Mouse (Mus musculus): ENCODE data around the gene Lmo1. TPM values are rescaled to one million over a fixed set of nuclear protein-coding genes. Genes with fewer than 3 reads are reported as not detected.

The Lmo1 gene
- polyA plus RNA-seq, 1 experiment from 2014 or later = 170 TPM

DNA sequence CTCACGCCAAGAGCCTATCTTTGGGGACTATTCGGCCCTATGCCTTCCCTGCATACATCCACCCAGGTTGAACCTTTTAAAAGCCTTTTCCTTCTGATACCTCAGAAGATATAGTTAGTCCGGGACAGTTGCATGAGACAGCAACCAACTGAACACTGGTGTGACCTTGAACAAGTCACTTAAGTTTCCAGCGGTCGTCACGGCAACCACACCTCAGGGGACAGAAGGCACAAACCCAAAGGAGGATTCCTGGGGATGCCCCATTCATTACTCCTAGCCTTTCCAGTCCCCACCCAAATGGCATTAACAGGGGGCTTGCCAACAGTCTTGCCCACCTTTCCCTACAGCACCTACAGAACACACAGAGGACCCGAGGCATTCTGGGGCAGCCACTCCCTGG lies 6.3 kb downstream of the Lmo1 start:
- Histone ChIP-seq H3K36me3 (ENCODE audit: control insufficient read depth, insufficient read depth, low read length) (no peaks in the 10 kb centered on the region), H3K9ac (replicated peaks; ENCODE audit: low read length) (peak overlapping the region; percentile 86), H3K9me3 (ENCODE audit: control insufficient read depth, low read length) (no peaks in the 10 kb centered on the region), H3K27ac (replicated peaks; ENCODE audit: low read depth, low read length) (peak overlapping the region; percentile 94), H3K27me3 (ENCODE audit: control insufficient read depth, insufficient read depth, low read length) (no peaks in the 10 kb centered on the region), H3K4me3 (replicated peaks; ENCODE audit: low read depth, low read length) (peak overlapping the region; percentile 60), H3K4me1 (ENCODE audit: control insufficient read depth, insufficient read depth, low read length) (peaks cover 47% of the 10 kb centered on the region), H3K4me2 (ENCODE audit: low read length) (peak overlapping the region; percentile 89)
- ATAC-seq (ENCODE audit: low FRiP score, low TSS enrichment) (no peak), DNase-seq (no peak)
- WGBS = 88% methylated on average over 7 of the region's 7 CpGs

- H3K27ac ChIP-seq (replicated peaks; ENCODE audit: low read depth, low read length) = peak overlapping the region; percentile 64
- no peaks in the 10 kb centered on the region for H3K36me3 ChIP-seq (ENCODE audit: control insufficient read depth, insufficient read depth, low read length)
- H3K9ac ChIP-seq (replicated peaks; ENCODE audit: low read length) = peak overlapping the region; percentile 45
- peaks cover 39% of the 10 kb centered on the region for H3K4me1 ChIP-seq (ENCODE audit: control insufficient read depth, insufficient read depth, low read length)
- no peaks in the 10 kb centered on the region for H3K9me3 ChIP-seq (ENCODE audit: control insufficient read depth, low read length)
- 40% methylated on average over 17 of the region's 17 CpGs for WGBS
- H3K27me3 ChIP-seq (ENCODE audit: control insufficient read depth, insufficient read depth, low read length) = no peaks in the 10 kb centered on the region
- DNase-seq (peak; percentile 54), ATAC-seq (ENCODE audit: low FRiP score, low TSS enrichment) (no peak)
- peak overlapping the region; percentile 89 for H3K4me2 ChIP-seq (ENCODE audit: low read length)
- peak overlapping the region; percentile 60 for H3K4me3 ChIP-seq (replicated peaks; ENCODE audit: low read depth, low read length)
Measured at GRCm38 (mm10) chr7:109165931-109166585, 8.9 kb downstream of the Lmo1 start.

GRCm38 (mm10) chr7:109154331-109154730 lies 20.7 kb downstream of the Lmo1 start:
- 42% methylated on average over 11 of the region's 11 CpGs for WGBS
- DNase-seq (no peak), ATAC-seq (ENCODE audit: low FRiP score, low TSS enrichment) (no peak)
- Histone ChIP-seq H3K4me2 (ENCODE audit: low read length) (no peak overlapping the region), H3K27ac (replicated peaks; ENCODE audit: low read depth, low read length) (no peak overlapping the region; the same call in 1 of the 2 replicates), H3K9ac (replicated peaks; ENCODE audit: low read length) (no peak overlapping the region), H3K4me1 (ENCODE audit: control insufficient read depth, insufficient read depth, low read length) (peaks cover 19% of the 10 kb centered on the region), H3K4me3 (replicated peaks; ENCODE audit: low read depth, low read length) (no peak overlapping the region), H3K36me3 (ENCODE audit: control insufficient read depth, insufficient read depth, low read length) (no peaks in the 10 kb centered on the region), H3K27me3 (ENCODE audit: control insufficient read depth, insufficient read depth, low read length) (no peaks in the 10 kb centered on the region), H3K9me3 (ENCODE audit: control insufficient read depth, low read length) (no peaks in the 10 kb centered on the region)

DNA sequence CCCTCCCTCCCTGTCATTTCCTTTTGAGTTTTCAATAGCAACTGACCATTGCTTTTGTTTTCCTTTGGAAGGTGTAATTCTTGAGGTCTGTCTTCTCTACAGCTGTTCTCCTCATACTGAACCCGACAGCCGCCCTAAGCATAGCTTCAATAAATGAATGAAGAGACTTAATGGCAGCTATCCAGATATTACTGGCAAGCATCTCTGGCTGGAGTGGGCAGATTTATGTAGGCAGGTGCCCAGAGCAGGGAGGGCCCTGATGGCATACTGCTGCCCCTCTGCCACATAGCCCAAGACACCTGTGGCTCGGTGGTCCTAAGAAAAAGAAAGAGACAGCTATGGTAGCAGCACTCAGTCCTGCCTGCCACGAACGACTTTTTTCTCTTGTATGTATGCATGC lies 21.5 kb downstream of the Lmo1 start:
- Histone ChIP-seq H3K9ac (replicated peaks; ENCODE audit: low read length) (no peak overlapping the region), H3K27me3 (ENCODE audit: control insufficient read depth, insufficient read depth, low read length) (no peaks in the 10 kb centered on the region), H3K9me3 (ENCODE audit: control insufficient read depth, low read length) (no peaks in the 10 kb centered on the region), H3K36me3 (ENCODE audit: control insufficient read depth, insufficient read depth, low read length) (no peaks in the 10 kb centered on the region), H3K4me2 (ENCODE audit: low read length) (no peak overlapping the region), H3K27ac (replicated peaks; ENCODE audit: low read depth, low read length) (no peak overlapping the region), H3K4me3 (replicated peaks; ENCODE audit: low read depth, low read length) (no peak overlapping the region), H3K4me1 (ENCODE audit: control insufficient read depth, insufficient read depth, low read length) (peaks cover 19% of the 10 kb centered on the region)
- WGBS = 80% methylated on average over 5 of the region's 5 CpGs
- ATAC-seq (ENCODE audit: low FRiP score, low TSS enrichment) (no peak), DNase-seq (no peak)

DNA sequence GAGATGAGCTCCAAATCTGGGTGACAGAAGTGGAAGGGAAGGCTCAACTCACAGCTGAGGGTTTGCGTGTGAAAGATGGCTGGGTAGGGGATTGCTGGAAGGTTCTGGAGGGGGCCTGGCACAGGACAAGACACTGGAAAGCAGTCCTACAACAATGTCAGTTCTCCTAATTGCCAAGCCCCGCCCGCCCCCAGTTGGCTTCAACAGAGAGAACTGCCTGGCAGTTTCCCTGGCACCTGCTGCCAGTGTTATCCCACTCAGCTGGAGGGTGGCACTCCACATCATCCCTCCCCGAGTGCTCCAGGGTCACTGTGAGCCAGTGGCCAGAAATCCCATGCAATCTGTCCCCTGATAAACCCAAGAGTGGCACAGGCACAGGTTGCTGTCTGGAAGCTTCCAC lies 23.9 kb downstream of the Lmo1 start:
- Histone ChIP-seq H3K9ac (replicated peaks; ENCODE audit: low read length) (no peak overlapping the region), H3K36me3 (ENCODE audit: control insufficient read depth, insufficient read depth, low read length) (no peaks in the 10 kb centered on the region), H3K27ac (replicated peaks; ENCODE audit: low read depth, low read length) (no peak overlapping the region), H3K4me2 (ENCODE audit: low read length) (no peak overlapping the region), H3K9me3 (ENCODE audit: control insufficient read depth, low read length) (no peaks in the 10 kb centered on the region), H3K4me3 (replicated peaks; ENCODE audit: low read depth, low read length) (no peak overlapping the region), H3K4me1 (ENCODE audit: control insufficient read depth, insufficient read depth, low read length) (peaks cover 24% of the 10 kb centered on the region), H3K27me3 (ENCODE audit: control insufficient read depth, insufficient read depth, low read length) (no peaks in the 10 kb centered on the region)
- ATAC-seq (ENCODE audit: low FRiP score, low TSS enrichment) (no peak), DNase-seq (no peak)
- 90% methylated on average over 4 of the region's 4 CpGs for whole genome bisulfite sequencing

DNA sequence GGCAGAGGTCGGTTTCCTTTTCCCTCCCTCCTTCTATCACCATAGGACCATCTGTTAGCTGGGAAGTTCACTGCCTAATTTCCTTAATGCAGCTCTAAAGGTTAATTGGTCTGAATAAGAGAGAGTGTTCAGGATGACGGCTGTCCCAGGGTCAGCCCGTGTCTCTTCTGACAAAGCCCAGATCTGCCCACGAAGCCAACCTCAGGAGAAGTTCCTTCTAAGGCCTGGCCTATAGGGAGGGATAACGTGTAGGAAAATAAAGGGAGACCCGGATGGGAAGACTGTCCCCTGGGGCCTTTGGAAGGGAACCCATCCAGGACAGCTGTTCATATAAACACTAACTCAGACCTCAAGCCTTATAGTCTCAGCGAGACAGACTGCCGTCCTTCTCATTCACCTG lies 29.8 kb downstream of the Lmo1 start:
- no peak for ATAC-seq (ENCODE audit: low FRiP score, low TSS enrichment)
- Histone ChIP-seq H3K9ac (replicated peaks; ENCODE audit: low read length) (no peak overlapping the region), H3K4me3 (replicated peaks; ENCODE audit: low read depth, low read length) (no peak overlapping the region), H3K4me2 (ENCODE audit: low read length) (no peak overlapping the region), H3K4me1 (ENCODE audit: control insufficient read depth, insufficient read depth, low read length) (peaks cover 39% of the 10 kb centered on the region), H3K36me3 (ENCODE audit: control insufficient read depth, insufficient read depth, low read length) (0 out of 2 replicates have a peak, but pooled peaks cover 2% of the 10 kb centered on the region), H3K27me3 (ENCODE audit: control insufficient read depth, insufficient read depth, low read length) (no peaks in the 10 kb centered on the region), H3K9me3 (ENCODE audit: control insufficient read depth, low read length) (no peaks in the 10 kb centered on the region), H3K27ac (replicated peaks; ENCODE audit: low read depth, low read length) (no peak overlapping the region)
- DNase-seq = no peak
- 40% methylated on average over 8 of the region's 8 CpGs for WGBS

GRCm38 (mm10) chr7:109144705-109145104 lies 30.3 kb downstream of the Lmo1 start:
- WGBS = 62% methylated on average over 11 of the region's 11 CpGs
- DNase-seq = no peak

GRCm38 (mm10) chr7:109142564-109142963 lies 32.4 kb downstream of the Lmo1 start:
- 42% methylated on average over 2 of the region's 2 CpGs for whole genome bisulfite sequencing
- ATAC-seq (ENCODE audit: low FRiP score, low TSS enrichment) (0 out of 2 replicates have a peak, but pooled peaks have one; percentile 16), DNase-seq (peak; percentile 73)
- Histone ChIP-seq H3K27ac (replicated peaks; ENCODE audit: low read depth, low read length) (peak overlapping the region; percentile 69), H3K27me3 (ENCODE audit: control insufficient read depth, insufficient read depth, low read length) (no peaks in the 10 kb centered on the region), H3K4me2 (ENCODE audit: low read length) (no peak overlapping the region), H3K4me1 (ENCODE audit: control insufficient read depth, insufficient read depth, low read length) (peaks cover 39% of the 10 kb centered on the region), H3K36me3 (ENCODE audit: control insufficient read depth, insufficient read depth, low read length) (peaks cover 16% of the 10 kb centered on the region), H3K4me3 (replicated peaks; ENCODE audit: low read depth, low read length) (no peak overlapping the region), H3K9ac (replicated peaks; ENCODE audit: low read length) (no peak overlapping the region), H3K9me3 (ENCODE audit: control insufficient read depth, low read length) (no peaks in the 10 kb centered on the region)

More at GRCm38 (mm10) chr7:109144705-109145104, 30.3 kb downstream of the Lmo1 start:
- Histone ChIP-seq H3K9me3 (ENCODE audit: control insufficient read depth, low read length) (no peaks in the 10 kb centered on the region), H3K4me1 (ENCODE audit: control insufficient read depth, insufficient read depth, low read length) (peaks cover 39% of the 10 kb centered on the region), H3K27ac (replicated peaks; ENCODE audit: low read depth, low read length) (no peak overlapping the region), H3K27me3 (ENCODE audit: control insufficient read depth, insufficient read depth, low read length) (no peaks in the 10 kb centered on the region), H3K4me3 (replicated peaks; ENCODE audit: low read depth, low read length) (no peak overlapping the region), H3K9ac (replicated peaks; ENCODE audit: low read length) (no peak overlapping the region), H3K4me2 (ENCODE audit: low read length) (no peak overlapping the region), H3K36me3 (ENCODE audit: control insufficient read depth, insufficient read depth, low read length) (0 out of 2 replicates have a peak, but pooled peaks cover 2% of the 10 kb centered on the region)
- no peak for ATAC-seq (ENCODE audit: low FRiP score, low TSS enrichment)

- WGBS = 9% methylated on average over 3 of the region's 3 CpGs
- ATAC-seq (ENCODE audit: low FRiP score, low TSS enrichment) = peak; percentile 32; the same call in 1 of the 2 replicates
- no peak overlapping the region for H3K4me2 ChIP-seq (ENCODE audit: low read length)
- peaks cover 23% of the 10 kb centered on the region for H3K36me3 ChIP-seq (ENCODE audit: control insufficient read depth, insufficient read depth, low read length)
- DNase-seq = peak; percentile 63
- H3K4me3 ChIP-seq (replicated peaks; ENCODE audit: low read depth, low read length) = no peak overlapping the region
- peak overlapping the region; percentile 69 for H3K27ac ChIP-seq (replicated peaks; ENCODE audit: low read depth, low read length)
- no peaks in the 10 kb centered on the region for H3K9me3 ChIP-seq (ENCODE audit: control insufficient read depth, low read length)
- no peaks in the 10 kb centered on the region for H3K27me3 ChIP-seq (ENCODE audit: control insufficient read depth, insufficient read depth, low read length)
- H3K4me1 ChIP-seq (ENCODE audit: control insufficient read depth, insufficient read depth, low read length) = peaks cover 39% of the 10 kb centered on the region
- H3K9ac ChIP-seq (replicated peaks; ENCODE audit: low read length) = no peak overlapping the region
Measured at GRCm38 (mm10) chr7:109141753-109142152, 33.3 kb downstream of the Lmo1 start.

Measured in midbrain, embryonic 14.5 days (tissue).